Mouse (Mus musculus) ES-E14 (cell line): ENCODE measurements around the gene Rpl37.

Experiments used
- MAFK ChIP-seq: IDR thresholded peaks from 2 replicates; pipeline ENCODE4 v1.6.1; 2014; ENCODE audit warnings: mild to moderate bottlenecking, low read depth, low read length, inconsistent platforms; ENCODE audit not compliant: insufficient read depth
- ZC3H11A ChIP-seq: IDR thresholded peaks from 2 replicates; pipeline ENCODE4 v1.6.1; 2012; ENCODE audit warnings: low read depth, mild to moderate bottlenecking, inconsistent platforms, low read length, borderline replicate concordance
- ZNF384 ChIP-seq: IDR thresholded peaks from 2 replicates; pipeline ENCODE4 v1.6.1; 2012; ENCODE audit warnings: low read depth, low read length, inconsistent platforms

GRCm38 (mm10) chr15:5129111-5129805, 12.8 kb downstream of the Rpl37 start:
- no peak for TF ChIP-seq ZC3H11A
- TF ChIP-seq ZNF384, result no peak
- TF ChIP-seq MAFK, result no peak
